Mouse (Mus musculus) liver, adult 2 months (tissue): ENCODE measurements around the gene Vps13c.

Source experiments
- CTCF ChIP-seq: fragments of 200-500 bp; IDR thresholded peaks from 2 replicates; pipeline ENCODE4 v1.5.1; 2011; ENCODE audit warnings: low read depth, low read length, control low read depth
- POLR2A ChIP-seq: fragments of 200-500 bp; IDR thresholded peaks from 2 replicates; pipeline ENCODE4 v1.6.1; 2011; ENCODE audit warnings: low read length, control low read depth; ENCODE audit not compliant: insufficient read depth; ENCODE audit errors: extremely low read depth

GRCm38 (mm10) chr9:67863332-67863731 lies 23.1 kb downstream of the Vps13c start:
- no peak for TF ChIP-seq CTCF
- TF ChIP-seq POLR2A = no peak
